Mouse (Mus musculus) CD4-positive, CD25-positive, alpha-beta regulatory T cell (primary cell): ENCODE measurements around the gene Bmp2k. TPM values are rescaled to one million over a fixed set of nuclear protein-coding genes. Genes with fewer than 3 reads are reported as not detected.

Source experiments
- polyA plus RNA-seq: library from polyadenylated mRNA; unstranded; fragments of 100-300 nt; shearing (Covaris generic); gene quantifications from one replicate; pipeline ENCODE4 v1.2.1, GENCODE M21; 2017

Gene Bmp2k
- polyA plus RNA-seq: 26.8 TPM

DNA sequence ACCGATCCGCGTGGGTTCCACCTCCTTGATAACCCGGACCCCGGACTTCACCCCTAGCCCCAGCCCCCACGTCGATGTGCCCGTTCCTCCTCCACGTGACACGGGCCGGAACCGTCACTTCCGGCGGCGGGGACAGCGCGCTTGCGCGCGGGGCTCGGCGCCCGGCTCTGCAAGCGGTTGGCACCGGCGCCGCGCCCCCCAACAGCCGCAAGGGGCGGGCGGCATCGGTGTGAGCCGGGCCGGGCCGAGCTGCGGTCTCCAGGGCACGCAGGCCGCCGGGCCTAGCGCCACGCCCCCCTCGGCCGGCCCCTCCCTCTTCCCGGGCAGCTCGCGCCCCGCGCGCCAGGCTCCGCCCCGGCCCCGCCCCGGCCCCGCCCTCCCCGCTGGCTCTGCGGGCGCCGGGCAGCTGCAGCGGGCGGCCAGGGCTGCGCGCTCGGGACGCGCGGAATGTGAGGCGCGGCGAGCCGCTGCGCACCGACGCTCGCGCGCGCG lies at the start of gene Bmp2k:
Gene Bmp2k, plus strand, starts transcription at position 380 of the 492 bp plus-strand sequence.

DNA sequence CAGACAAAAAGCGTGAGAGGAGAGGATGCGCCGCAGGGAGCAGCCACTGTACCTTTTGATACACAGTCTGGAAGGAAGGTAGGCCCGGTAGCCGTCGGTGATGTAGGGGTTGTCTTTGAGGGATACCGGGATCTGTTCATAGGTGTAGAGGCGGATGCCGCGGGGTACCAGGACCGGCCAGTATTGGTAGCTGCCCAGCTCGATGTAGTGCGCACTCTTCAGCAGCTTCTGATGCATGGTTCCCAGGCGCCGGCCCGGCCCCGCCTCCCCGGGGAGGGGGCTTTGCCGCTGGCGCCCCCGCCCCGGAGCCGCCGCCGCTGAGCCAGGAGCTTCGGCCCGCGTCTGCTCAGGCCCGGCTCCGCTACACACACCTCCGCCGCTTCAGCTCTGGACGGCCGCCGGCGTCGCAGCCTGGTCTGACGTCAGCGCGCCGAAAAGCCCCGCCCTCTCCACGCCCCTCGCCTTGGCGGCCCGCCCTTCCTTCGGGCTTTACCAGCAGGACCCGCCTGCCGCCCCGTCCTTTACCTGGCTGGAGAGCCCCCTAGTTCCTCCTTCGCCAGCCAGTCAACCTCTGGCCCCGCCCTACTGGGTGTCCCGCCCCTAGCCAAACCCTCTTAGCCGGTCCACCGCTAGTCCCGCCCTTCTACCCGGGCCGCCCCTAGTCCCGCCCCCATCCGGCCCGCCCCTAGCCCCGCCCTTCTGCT lies 113.9 kb downstream of the Bmp2k start, which contains the start of gene Paqr3:
Gene Paqr3, minus strand, starts transcription at position 390 of the 704 bp plus-strand sequence.

Other genes with a start within 250 kb of the Bmp2k start
- gene Anxa3, start 204.3 kb upstream of the Bmp2k start, polyA plus RNA-seq: 0.63 TPM
- gene Paqr3, start 113.9 kb downstream of the Bmp2k start, polyA plus RNA-seq: 5.6 TPM